Mouse (Mus musculus) layer of hippocampus, adult 18-20 months (tissue): ENCODE measurements around the gene Trmt44. TPM values are rescaled to one million over a fixed set of nuclear protein-coding genes. Genes with fewer than 3 reads are reported as not detected.
A peak's percentile ranks its signal among the peaks of the same experiment; 100 is the strongest.

ENCODE experiments used
- DNase-seq, 2 experiments: peaks; one replicate each; pipeline ENCODE4 v3.0.0; 2022; ENCODE audit warnings: low spot score in 2 of 2
- long read RNA-seq: library from polyadenylated mRNA; stranded (forward); transcript quantifications from one replicate; pipeline ENCODE4 v2.0.0, GENCODE M21; 2021
- total RNA-seq, 2 experiments: library from RNA; stranded (reverse); gene quantifications; 2 replicates each; pipeline ENCODE4 v1.2.3; 2021

Trmt44 gene
- 1 to 10 TPM; 7.6 to 8.5 TPM for total RNA-seq
- long read RNA-seq, partial matches to known transcripts, result 0 of 3 reads
- long read RNA-seq, other reads (novel, unspliced or antisense), result 1 of 3 reads

- DNase-seq, result peak; percentile 90 to 95
Observed at GRCm38 (mm10) chr5:35574653-35575599, at the start of gene Trmt44. Gene Trmt44, minus strand, starts transcription at chr5:35575070.

- no peak for DNase-seq
Observed at GRCm38 (mm10) chr5:35623831-35624230, 49.0 kb upstream of the Trmt44 start.

- DNase-seq, result peak in 1 of 2 experiments; percentile 17
Observed at GRCm38 (mm10) chr5:35621114-35621513, 46.2 kb upstream of the Trmt44 start.

- DNase-seq, result no peak
Observed at GRCm38 (mm10) chr5:35616943-35617342, 42.1 kb upstream of the Trmt44 start.

- DNase-seq, result no peak
Observed at GRCm38 (mm10) chr5:35612722-35613121, 37.9 kb upstream of the Trmt44 start.

GRCm38 (mm10) chr5:35611900-35612299 lies 37.0 kb upstream of the Trmt44 start:
- DNase-seq, result peak in 1 of 2 experiments; percentile 30

- no peak for DNase-seq
Observed at GRCm38 (mm10) chr5:35611170-35611569, 36.3 kb upstream of the Trmt44 start.

GRCm38 (mm10) chr5:35610381-35610780 lies 35.5 kb upstream of the Trmt44 start:
- no peak for DNase-seq

GRCm38 (mm10) chr5:35609971-35610370 lies 35.1 kb upstream of the Trmt44 start:
- no peak for DNase-seq

- no peak for DNase-seq
Observed at GRCm38 (mm10) chr5:35609381-35609780, 34.5 kb upstream of the Trmt44 start.

- DNase-seq, result no peak
Observed at GRCm38 (mm10) chr5:35608559-35608958, 33.7 kb upstream of the Trmt44 start.

- no peak for DNase-seq
Observed at GRCm38 (mm10) chr5:35607784-35608183, 32.9 kb upstream of the Trmt44 start.

- DNase-seq, result no peak
Observed at GRCm38 (mm10) chr5:35606800-35607199, 31.9 kb upstream of the Trmt44 start.

GRCm38 (mm10) chr5:35605355-35605754 lies 30.5 kb upstream of the Trmt44 start:
- DNase-seq, result no peak

GRCm38 (mm10) chr5:35601526-35601925 lies 26.7 kb upstream of the Trmt44 start:
- no peak for DNase-seq

- DNase-seq, result no peak
Observed at GRCm38 (mm10) chr5:35600233-35600632, 25.4 kb upstream of the Trmt44 start.

GRCm38 (mm10) chr5:35596169-35597160 lies 21.6 kb upstream of the Trmt44 start:
- no peak for DNase-seq

- DNase-seq, result peak; percentile 32 to 83
Observed at GRCm38 (mm10) chr5:35595706-35596105, 20.8 kb upstream of the Trmt44 start.

- DNase-seq, result no peak
Observed at GRCm38 (mm10) chr5:35594768-35595167, 19.9 kb upstream of the Trmt44 start.

GRCm38 (mm10) chr5:35593272-35593671 lies 18.4 kb upstream of the Trmt44 start:
- no peak for DNase-seq

GRCm38 (mm10) chr5:35592824-35593223 lies 18.0 kb upstream of the Trmt44 start:
- no peak for DNase-seq
